18 mouse cellular contexts compared by ENCODE assay signal in the genomic region with DNA sequence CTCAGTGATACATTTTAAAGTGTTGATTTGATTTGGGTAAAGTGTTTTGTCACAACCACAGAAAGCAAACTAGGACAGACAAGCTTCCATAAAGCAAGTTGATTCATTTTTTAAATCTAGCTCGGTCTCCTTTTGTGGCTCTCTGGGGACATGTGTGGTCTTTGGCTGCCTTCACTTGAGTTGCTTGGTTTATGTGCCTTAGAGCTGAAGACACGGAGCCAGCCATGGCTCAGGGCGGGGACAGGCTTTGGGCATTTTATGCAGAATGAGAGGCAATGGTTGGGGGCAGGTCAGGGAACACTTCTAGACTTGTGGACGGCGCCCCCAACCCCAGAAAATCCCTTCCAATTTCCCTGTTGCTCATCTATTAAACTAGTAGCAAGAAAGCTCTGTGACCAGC. TPM values are rescaled to one million over a fixed set of nuclear protein-coding genes. Genes with fewer than 3 reads are reported as not detected.
"Had no signal": no experiment of that assay in that cellular context is flagged by ENCODE, and none has a peak within 500 bp of the region (broad histone marks: within the 10 kb centered on the region; RNA-seq: fewer than 3 reads in every experiment).

No protein-coding gene starts in this region.

- DNase-seq: kidney, adult 11 months; kidney, postnatal 10 days; kidney, postnatal 4 days; lung, adult 2 months; lung, postnatal 4 days; right cerebral cortex, postnatal 14 days; thymus, adult 2 months had no signal

- H3K9ac ChIP-seq: liver, embryonic 15.5 days; midbrain, embryonic 13.5 days had no signal

- H3K27ac ChIP-seq: layer of hippocampus, adult 2 months; limb, embryonic 10.5 days; liver, embryonic 15.5 days; midbrain, embryonic 13.5 days had no signal

- H3K36me3 ChIP-seq: limb, embryonic 10.5 days; liver, embryonic 15.5 days; midbrain, embryonic 13.5 days had no signal

- H3K4me3 ChIP-seq: layer of hippocampus, adult 2 months; limb, embryonic 10.5 days; liver, embryonic 15.5 days; megakaryocyte, embryonic 14.5 days; midbrain, embryonic 13.5 days had no signal

RNA-seq across cellular contexts. Expression of gene Vipr1, which starts 31.2 kb away (rescaled TPM):
- polyA plus RNA-seq: kidney, embryonic 14.5 days had no signal

RNA-seq across cellular contexts. Expression of gene Lyzl4, which starts 31.8 kb away (rescaled TPM):
- total RNA-seq: monocyte, adult 5-6 weeks had no signal
- polyA plus RNA-seq: intestine, embryonic 14.5 days; limb, embryonic 10.5 days; liver, embryonic 11.5 days; liver, embryonic 15.5 days; lung, postnatal 0 days; neural tube, embryonic 14.5 days had no signal
